Mouse (Mus musculus) hindlimb bud, embryonic 11.5 days (tissue): Measurements from ENCODE around the gene Naa35.
A peak's percentile ranks its signal among the peaks of the same experiment; 100 is the strongest.

Source experiments
- DNase-seq: peaks from one replicate; pipeline ENCODE4 v3.0.0-alpha.2; 2012; ENCODE audit warnings: low read depth, low spot score; ENCODE audit errors: extremely low spot score

The Naa35 gene

GRCm38 (mm10) chr13:59584947-59585647 is at the start of gene Naa35, which contains the start of gene Agtpbp1:
Gene Naa35 (plus strand): TSS chr13:59585259.
Gene Agtpbp1 (minus strand): TSS chr13:59585227.
- DNase-seq: peak; percentile 98

- DNase-seq: no peak
These were observed 49.3 kb upstream of the Naa35 start for GRCm38 (mm10) chr13:59535746-59536145.

DNA sequence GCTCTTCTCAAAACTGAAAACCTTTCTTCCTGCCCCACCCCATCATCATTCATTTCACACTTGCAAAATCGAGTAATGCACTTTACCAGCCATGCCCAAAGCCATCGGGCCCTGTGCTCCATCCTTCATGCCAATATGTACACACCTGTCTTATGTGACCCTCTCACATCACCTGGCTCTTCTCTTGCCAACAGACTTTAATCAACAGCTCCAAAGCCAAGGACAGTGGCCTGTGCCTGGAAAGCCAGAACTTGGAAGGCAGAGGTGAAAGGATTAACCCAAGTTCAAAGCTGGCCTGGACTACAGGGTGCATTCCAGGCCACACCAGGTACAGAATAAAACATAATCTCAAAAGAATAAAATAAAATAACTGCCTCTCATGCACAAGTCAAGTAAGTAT is 48.4 kb upstream of the Naa35 start:
- DNase-seq: no peak

DNA sequence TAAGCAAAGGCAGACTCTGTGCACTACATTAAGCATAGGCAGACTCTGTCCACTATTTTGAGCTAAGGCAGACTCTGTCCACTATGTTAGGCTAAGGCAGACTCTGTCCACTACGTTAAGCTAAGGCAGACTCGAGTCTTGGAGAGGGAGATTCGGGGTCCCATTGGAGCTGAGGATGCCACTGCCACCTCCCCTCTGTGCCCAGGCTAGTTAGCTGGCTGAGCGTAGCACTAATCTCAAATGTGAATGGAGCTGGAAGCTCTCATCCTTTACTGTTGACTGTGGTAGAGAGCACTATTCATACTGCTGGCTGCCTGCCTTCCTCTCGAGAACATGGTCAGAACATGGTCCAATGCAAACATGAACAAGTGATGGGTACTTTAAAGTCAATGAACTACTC is 46.4 kb upstream of the Naa35 start:
- no peak for DNase-seq

GRCm38 (mm10) chr13:59540030-59540429 is 45.0 kb upstream of the Naa35 start:
- DNase-seq: no peak

DNA sequence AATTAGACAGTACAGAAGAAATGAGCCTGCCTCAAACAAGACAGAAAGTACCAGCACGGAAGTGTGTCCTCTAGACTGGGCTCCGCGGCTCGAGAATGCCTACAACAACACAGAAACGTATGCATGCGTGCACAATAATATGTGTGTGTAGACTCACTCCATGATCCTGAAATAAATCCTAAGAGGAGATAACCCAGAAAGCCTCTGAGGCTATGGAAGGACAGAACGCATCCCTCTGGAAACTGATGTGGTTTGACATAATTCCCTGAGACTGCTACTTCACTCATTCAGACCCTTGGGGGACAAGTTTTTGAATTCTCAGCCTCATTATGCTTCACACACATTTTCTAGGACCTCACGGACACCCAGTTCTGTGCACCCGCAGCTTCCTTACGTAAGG is 42.6 kb upstream of the Naa35 start:
- DNase-seq: no peak

GRCm38 (mm10) chr13:59547091-59547490 is 38.0 kb upstream of the Naa35 start:
- DNase-seq: no peak

DNA sequence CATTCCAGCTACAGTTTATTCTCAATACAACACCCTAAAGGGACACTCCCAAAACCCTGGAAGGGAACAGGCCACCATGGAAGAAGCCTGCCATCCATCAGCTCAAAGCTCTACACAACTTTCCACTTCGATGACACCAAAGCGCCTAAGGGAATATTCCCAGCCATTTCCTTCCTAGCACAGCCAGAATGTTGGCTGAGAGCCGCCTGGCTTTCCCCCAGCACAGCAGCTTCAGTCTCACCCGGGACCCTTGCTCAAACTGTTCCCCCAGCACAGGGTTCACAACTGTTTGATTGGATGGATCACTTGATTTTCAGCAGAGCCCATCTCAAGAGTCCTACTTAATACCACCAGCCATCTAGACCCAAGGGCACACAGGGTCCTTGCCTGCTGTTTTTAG is 37.3 kb upstream of the Naa35 start:
- no peak for DNase-seq

DNA sequence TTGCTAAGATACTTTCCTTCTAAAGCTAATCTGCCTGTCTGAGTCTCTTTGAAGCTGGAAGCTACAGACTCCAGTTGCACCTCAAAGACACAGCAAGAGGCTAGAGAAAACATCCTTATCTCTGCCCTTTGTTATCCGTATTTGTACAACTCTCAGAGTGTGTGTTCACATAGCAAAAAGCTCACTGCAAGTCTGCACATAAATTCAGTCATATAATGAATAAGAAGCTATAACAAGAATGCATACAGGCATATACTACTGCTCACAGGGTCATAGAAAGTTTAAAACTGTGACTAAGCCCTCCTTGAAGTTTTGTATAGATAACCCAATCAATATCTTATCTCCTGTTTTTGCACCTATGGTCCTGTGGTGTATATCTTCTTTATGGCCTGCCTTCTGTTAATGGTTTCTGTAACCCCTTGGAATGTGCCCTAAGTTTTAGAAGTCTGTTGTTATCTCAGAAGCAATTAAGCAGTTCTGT is 35.7 kb upstream of the Naa35 start:
- DNase-seq: no peak

DNA sequence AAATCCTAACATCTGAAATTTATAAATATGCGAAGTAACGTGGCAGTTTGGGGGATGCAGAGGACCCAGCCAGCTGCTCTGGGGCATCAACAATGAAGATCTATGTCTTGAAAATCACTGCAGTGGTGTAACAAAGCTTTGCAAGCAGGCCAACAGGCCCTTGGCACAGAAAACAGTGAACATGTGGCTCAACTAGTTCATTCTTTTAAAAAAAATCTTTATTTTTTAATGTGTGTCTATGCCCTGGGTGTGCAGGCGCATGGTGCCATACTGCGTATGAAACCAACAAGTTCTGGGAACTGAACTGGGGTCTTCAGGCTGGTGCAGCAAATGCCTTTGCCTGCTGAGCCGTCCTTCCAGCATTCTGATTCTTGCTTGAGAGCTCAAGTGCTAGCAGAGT is 32.8 kb upstream of the Naa35 start:
- DNase-seq: no peak

DNA sequence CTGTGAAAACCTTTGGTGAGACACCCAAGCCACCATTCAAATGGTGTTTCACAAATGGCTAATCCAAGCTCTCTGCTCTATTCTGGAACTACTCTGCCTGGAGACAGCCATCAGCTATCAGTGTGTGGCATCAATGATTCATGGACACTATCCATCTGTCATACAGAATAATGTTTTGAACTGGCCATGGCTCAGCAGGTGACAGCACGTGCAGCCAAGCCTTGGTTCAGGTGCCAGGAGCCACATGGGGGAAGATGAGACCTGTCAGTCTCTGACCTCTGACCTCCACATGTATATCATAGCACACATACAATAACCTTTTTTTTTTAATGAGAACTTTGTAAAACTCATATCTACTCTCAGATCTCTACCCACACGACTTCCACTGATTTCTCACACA is 32.3 kb upstream of the Naa35 start:
- no peak for DNase-seq

GRCm38 (mm10) chr13:59554772-59555505 is 30.1 kb upstream of the Naa35 start:
- DNase-seq: no peak

DNA sequence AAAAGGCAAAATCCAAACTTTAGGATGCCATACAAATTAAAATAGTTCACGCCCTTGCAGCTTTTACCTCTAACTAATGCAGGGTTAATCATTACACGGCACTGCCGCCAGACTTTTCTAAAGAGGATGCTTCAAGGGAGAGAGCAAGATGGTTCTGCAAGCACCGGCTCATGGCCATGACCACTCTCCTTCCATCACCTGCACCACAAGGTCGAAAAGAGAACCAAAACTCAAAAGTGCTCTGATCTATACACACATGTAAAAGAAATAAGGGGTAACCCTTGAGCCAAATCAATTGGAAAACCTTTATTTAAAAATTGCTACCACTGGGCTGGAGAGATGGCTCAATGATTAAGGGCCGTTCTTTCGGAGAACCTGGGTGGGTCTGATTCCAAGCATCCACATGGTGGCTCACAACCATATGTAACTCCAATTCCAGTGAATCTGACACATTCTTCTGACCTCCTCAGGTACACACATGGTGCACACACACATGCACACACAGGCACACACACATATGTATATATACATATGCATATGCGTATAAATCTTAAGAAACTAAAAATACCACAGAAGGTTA is 29.4 kb upstream of the Naa35 start:
- no peak for DNase-seq

GRCm38 (mm10) chr13:59556670-59557069 is 28.4 kb upstream of the Naa35 start:
- no peak for DNase-seq

- peak; percentile 33 for DNase-seq
These were observed 27.7 kb upstream of the Naa35 start for GRCm38 (mm10) chr13:59557185-59557985.

DNA sequence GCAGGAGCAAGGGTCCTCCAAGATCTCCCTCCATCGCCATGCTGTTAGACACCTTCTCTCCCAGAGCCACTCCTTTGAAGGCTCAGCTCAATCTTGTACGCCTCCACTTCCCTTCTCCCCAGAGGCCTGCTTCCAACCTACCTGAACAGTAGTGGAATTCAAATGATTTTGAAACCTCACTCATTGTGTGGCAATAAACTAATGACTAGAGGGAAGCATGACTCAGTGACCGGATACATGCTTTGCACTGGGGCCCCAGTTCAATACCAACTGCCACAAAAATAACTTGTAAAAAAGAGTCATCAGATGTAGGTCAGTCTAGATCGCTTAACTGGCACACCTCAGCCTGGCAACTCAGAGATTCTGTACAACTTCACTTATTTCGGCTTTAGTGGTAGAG is 26.3 kb upstream of the Naa35 start:
- no peak for DNase-seq

DNA sequence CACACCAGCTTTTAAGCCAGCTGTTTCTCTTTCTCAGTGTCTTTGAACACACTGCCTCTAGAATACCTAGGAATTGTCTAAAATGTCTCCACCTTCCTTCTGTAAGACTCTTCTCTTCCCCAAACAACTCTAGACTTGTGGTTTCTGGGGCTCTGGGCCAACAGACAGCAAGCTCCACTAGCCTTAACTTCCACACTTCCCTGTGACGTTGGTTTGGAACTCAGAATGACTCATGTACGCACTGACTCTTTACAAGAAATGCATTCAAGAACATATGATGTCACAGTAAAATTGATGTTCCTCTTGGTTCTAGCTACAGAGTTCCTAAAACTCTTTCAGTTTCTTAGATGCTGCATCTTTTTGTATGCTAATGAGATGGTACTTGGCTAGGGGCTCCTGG is 22.6 kb upstream of the Naa35 start:
- DNase-seq: no peak

DNA sequence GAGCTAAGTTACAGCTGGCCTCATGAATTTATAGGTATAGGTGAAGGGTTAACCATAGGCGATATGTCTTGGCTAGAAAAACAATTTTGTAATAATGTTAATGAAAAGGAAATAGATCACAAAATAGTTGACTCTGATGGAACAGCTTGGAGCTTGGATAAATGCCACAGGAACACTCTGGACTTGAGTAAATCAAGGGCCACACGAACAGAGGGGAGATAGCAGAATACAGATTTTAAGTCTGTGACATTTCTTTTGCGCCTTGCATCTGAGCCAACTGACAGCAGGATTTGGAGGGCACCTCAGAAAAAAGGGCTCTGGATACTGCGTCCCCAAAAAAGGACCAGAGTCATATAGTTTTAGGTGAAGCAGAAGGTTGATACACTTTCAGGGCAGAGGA is 20.6 kb upstream of the Naa35 start:
- no peak for DNase-seq

DNA sequence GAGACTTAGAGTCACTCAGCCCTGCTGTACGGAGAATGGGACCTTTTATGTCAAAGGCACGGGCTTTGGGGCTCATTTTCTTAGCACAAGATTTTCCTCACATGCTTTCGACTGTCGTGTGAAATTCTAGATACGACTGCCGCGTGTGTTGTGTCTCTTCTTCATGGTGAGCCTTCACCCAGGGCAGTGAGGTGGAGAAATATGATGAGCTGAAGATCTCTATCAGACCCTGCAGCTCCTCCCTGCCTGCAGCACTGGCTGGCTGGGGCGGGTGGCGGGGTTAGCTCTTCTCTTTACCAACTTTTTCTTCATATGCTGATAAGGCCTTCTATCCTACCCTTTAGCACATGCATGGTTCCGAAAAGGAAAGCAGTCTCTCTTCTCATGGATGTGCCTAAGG is 20.1 kb upstream of the Naa35 start:
- no peak for DNase-seq

- DNase-seq: no peak
These were observed 19.0 kb upstream of the Naa35 start for GRCm38 (mm10) chr13:59565945-59566520.

DNA sequence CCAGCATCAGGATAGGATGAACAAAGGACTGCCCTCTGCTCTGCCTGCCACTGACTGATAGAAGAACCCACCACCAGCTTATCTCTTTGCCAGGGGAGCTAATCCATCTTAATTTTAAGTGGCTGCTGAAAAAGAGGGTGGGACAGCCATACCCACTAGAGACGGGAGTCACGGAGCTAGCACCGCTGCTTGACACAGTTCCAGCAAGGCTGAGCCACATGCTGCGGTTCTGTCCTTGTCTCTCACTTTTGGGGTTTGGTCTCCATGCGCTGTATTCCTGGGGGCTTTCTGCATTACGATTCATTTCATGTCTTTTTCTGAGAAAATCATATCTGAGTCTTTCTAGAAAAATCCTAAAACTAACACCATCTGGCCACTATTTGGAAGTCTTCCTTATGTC is 14.0 kb upstream of the Naa35 start:
- DNase-seq: no peak
